Mouse (Mus musculus) olfactory bulb, adult 2 months (tissue): ENCODE results near the gene Trh.
A peak's percentile ranks its signal among the peaks of the same experiment; 100 is the strongest.

ENCODE experiments used
- CTCF ChIP-seq: fragments of 200-500 bp; IDR thresholded peaks from 2 replicates; pipeline ENCODE4 v1.5.1; 2012; ENCODE audit warnings: low read depth, mild to moderate bottlenecking, low read length, moderate library complexity; ENCODE audit not compliant: insufficient read depth
- POLR2A ChIP-seq: fragments of 200-500 bp; IDR thresholded peaks from 2 replicates; pipeline ENCODE4 v1.6.1; 2012; ENCODE audit warnings: mild to moderate bottlenecking, low read depth, low read length, moderate library complexity; ENCODE audit not compliant: insufficient read depth

GRCm38 (mm10) chr6:92214773-92215449, 29.5 kb downstream of the Trh start, which contains the start of gene Rbsn:
- TF ChIP-seq CTCF (no peak), POLR2A (peak; percentile 71)
